Mouse (Mus musculus) cerebellum, adult 2 months (tissue): ENCODE data around the gene Bcat1. TPM values are rescaled to one million over a fixed set of nuclear protein-coding genes. Genes with fewer than 3 reads are reported as not detected.

Experiments used
- DNase-seq, 2 experiments: peaks; one replicate each; pipeline ENCODE4 v3.0.0; 2021
- H3K27ac ChIP-seq: fragments of 200-500 bp; 2 replicates; pipeline ENCODE4 v1.5.1; 2012; ENCODE audit warnings: low read length, control low read depth, inconsistent platforms; ENCODE audit not compliant: insufficient read depth
- H3K27me3 ChIP-seq: fragments of 200-500 bp; 2 replicates; pipeline ENCODE4 v1.6.1; 2012; ENCODE audit warnings: inconsistent platforms, mild to moderate bottlenecking, low read length, moderate library complexity; ENCODE audit not compliant: control insufficient read depth, insufficient read depth
- H3K4me1 ChIP-seq: fragments of 200-500 bp; 2 replicates; pipeline ENCODE4 v1.6.1; 2011; ENCODE audit warnings: low read length; ENCODE audit not compliant: control insufficient read depth, insufficient read depth
- H3K4me3 ChIP-seq: fragments of 200-500 bp; replicated peaks from 2 replicates; pipeline ENCODE3; 2011; ENCODE audit warnings: mild to moderate bottlenecking, low read depth, low read length, control low read depth; ENCODE audit not compliant: insufficient read depth
- CTCF ChIP-seq: fragments of 200-500 bp; IDR thresholded peaks from 2 replicates; pipeline ENCODE4 v1.5.1; 2011; ENCODE audit warnings: low read depth, mild to moderate bottlenecking, control low read depth, low read length, moderate library complexity, borderline replicate concordance; ENCODE audit not compliant: insufficient read depth
- POLR2A ChIP-seq: fragments of 200-500 bp; IDR thresholded peaks from 2 replicates; pipeline ENCODE4 v1.6.1; 2011; ENCODE audit warnings: low read length, control low read depth, borderline replicate concordance; ENCODE audit not compliant: insufficient read depth
- WGBS: fragments of 180-500 bp; shearing (Covaris S2); methylation state at CpG from one replicate; pipeline ENCODE4 v1.1.7; 2018; 5-methylcytosine and 5-hydroxymethylcytosine counted together
- polyA plus RNA-seq: library from polyadenylated mRNA; depleted of rRNA; stranded (reverse); fragments of >200 nt; gene quantifications from 2 replicates; pipeline ENCODE4 v1.2.3, GENCODE M21; 2012; rRNA removed

The Bcat1 gene
- polyA plus RNA-seq, result 42.5 and 53.7 TPM in 2 replicates

GRCm38 (mm10) chr6:145075548-145076224, at the start of gene Bcat1:
Gene Bcat1 (minus strand): TSS chr6:145076184.
- WGBS, result 2% methylated on average over 39 of the region's 39 CpGs
- Histone ChIP-seq H3K27ac (no peak within 1 kb of the TSS), H3K4me1 (no peaks in the 10 kb centered on the region), H3K4me3 (peak within 1 kb of the TSS; percentile 53), H3K27me3 (no peaks in the 10 kb centered on the region)
- DNase-seq, result peak; percentile 10 to 37
- no peak for TF ChIP-seq POLR2A
- no peak for TF ChIP-seq CTCF

GRCm38 (mm10) chr6:145125591-145126113, 49.7 kb upstream of the Bcat1 start:
- DNase-seq, result peak in 1 of 2 experiments; percentile 10
- WGBS, result 16% methylated on average over 7 of the region's 7 CpGs
- no peak for TF ChIP-seq POLR2A
- TF ChIP-seq CTCF, result no peak
- Histone ChIP-seq H3K4me3 (no peak overlapping the region), H3K27ac (no peak overlapping the region), H3K27me3 (no peaks in the 10 kb centered on the region), H3K4me1 (no peaks in the 10 kb centered on the region)

DNA sequence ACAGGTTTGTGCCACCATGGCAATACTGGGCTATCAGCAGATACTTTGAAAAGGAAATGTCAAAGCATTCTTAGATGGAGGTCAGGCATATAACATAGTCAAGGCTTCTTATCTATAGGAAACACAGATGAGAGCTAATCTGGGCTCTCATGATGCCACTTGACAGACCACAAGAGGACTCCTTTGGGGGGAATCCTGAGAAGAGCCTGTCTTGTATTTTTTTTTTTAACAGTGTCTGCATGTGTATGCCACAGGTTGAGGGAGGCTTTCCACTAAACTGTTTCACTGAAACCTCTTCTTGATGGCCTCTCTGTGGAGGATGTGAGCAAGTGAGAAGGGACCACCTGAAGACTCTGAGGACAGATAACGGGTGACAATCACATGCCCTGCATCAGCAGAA, 48.6 kb upstream of the Bcat1 start:
- Histone ChIP-seq H3K4me1 (no peaks in the 10 kb centered on the region), H3K4me3 (no peak overlapping the region), H3K27ac (no peak overlapping the region), H3K27me3 (no peaks in the 10 kb centered on the region)
- DNase-seq, result no peak
- TF ChIP-seq CTCF (no peak), POLR2A (no peak)
- WGBS, result 78% methylated on average over 1 of the region's 1 CpGs

- Histone ChIP-seq H3K27me3 (no peaks in the 10 kb centered on the region), H3K4me3 (no peak overlapping the region), H3K27ac (no peak overlapping the region), H3K4me1 (no peaks in the 10 kb centered on the region)
- no peak for DNase-seq
- no peak for TF ChIP-seq POLR2A
- no peak for TF ChIP-seq CTCF
- WGBS, result 86% methylated on average over 11 of the region's 11 CpGs
These were observed 47.4 kb upstream of the Bcat1 start for GRCm38 (mm10) chr6:145123136-145124060.

GRCm38 (mm10) chr6:145122423-145123059, 46.6 kb upstream of the Bcat1 start:
- DNase-seq, result no peak
- no peak for TF ChIP-seq CTCF
- TF ChIP-seq POLR2A, result no peak
- H3K27ac ChIP-seq, result no peak overlapping the region
- H3K4me3 ChIP-seq, result no peak overlapping the region
- no peaks in the 10 kb centered on the region for H3K4me1 ChIP-seq
- WGBS, result 52% methylated on average over 8 of the region's 8 CpGs
- H3K27me3 ChIP-seq, result no peaks in the 10 kb centered on the region

DNA sequence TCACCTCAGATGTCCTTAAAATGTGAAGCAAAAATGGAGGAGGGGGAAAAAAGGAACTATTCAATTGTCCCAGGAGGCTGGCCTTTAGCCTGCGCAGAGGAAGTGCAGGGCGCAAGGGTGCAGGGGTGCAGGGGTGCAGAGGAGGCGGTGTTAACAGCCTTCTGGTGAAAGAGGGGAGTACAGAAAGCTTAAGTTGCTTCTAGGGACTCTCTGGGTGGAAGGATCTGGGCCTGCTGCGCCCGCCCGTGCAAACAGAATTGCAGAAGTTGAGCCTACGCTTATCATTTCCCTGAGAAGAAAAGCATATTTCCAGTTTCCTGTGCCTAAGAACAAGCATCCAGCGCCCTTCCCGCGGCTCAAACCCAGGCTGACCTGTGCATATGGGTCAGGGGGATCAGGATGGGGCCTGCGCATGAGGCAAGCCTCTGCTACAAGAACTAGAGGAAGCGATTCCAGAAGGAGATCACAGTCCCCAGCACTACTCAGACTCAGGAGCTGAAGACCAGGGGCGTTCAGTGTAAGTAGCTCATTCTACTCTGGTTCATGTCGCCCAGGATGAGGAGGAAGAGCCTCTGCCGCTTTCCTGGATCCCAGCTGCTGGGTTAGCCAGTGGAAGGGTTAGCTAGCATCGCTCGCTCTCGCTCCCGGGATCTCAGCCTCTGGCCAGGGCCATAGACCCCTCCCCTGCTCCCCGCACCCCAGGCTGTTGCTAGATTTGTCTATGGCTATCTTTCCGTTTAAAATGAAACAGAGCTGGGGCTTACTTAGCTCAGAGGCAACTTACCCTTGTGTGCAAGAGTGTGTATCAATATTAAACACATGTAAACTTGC, 45.8 kb upstream of the Bcat1 start:
- no peak for TF ChIP-seq POLR2A
- TF ChIP-seq CTCF, result no peak
- H3K27ac ChIP-seq, result no peak overlapping the region
- no peaks in the 10 kb centered on the region for H3K4me1 ChIP-seq
- no peak overlapping the region for H3K4me3 ChIP-seq
- H3K27me3 ChIP-seq, result no peaks in the 10 kb centered on the region
- DNase-seq, result no peak
- WGBS, result 73% methylated on average over 21 of the region's 21 CpGs
